Mouse (Mus musculus) pancreas, adult 10 weeks (tissue): ENCODE data around the gene Ubqlnl. TPM values are rescaled to one million over a fixed set of nuclear protein-coding genes. Genes with fewer than 3 reads are reported as not detected.

Experiments used
- polyA plus RNA-seq: library from polyadenylated mRNA; stranded (reverse); fragments of 350-450 nt; fragmentation: Illumina TruSeq; extraction: RNeasy Lipid Tissue Mini Kit (QIAGEN cat#74804); gene quantifications from one replicate; pipeline ENCODE4 v1.2.3, GENCODE M21; 2015; ENCODE audit warnings: low read depth, low replicate concordance; ENCODE audit not compliant: insufficient read depth

Ubqlnl gene
- not detected for polyA plus RNA-seq

GRCm38 (mm10) chr7:104150456-104150855, at the start of gene Ubqlnl:
Gene Ubqlnl (minus strand): TSS chr7:104150556.

GRCm38 (mm10) chr7:104195885-104196284, 45.5 kb upstream of the Ubqlnl start, which contains the start of gene Olfr649:
Gene Olfr649 (minus strand): TSS chr7:104195985.

GRCm38 (mm10) chr7:104183292-104183691, 32.9 kb upstream of the Ubqlnl start, which contains the start of gene Olfr648:
Gene Olfr648 (minus strand): TSS chr7:104183392.

GRCm38 (mm10) chr7:104143179-104143578, 7.2 kb downstream of the Ubqlnl start, which contains the start of gene Ubqln3:
Gene Ubqln3 (minus strand): TSS chr7:104143279.

GRCm38 (mm10) chr7:104137305-104137704, 13.1 kb downstream of the Ubqlnl start, which contains the start of gene Olfr643:
Gene Olfr643 (minus strand): TSS chr7:104137405.

GRCm38 (mm10) chr7:104129726-104130125, 20.6 kb downstream of the Ubqlnl start, which contains the start of gene Ubqln5:
Gene Ubqln5 (minus strand): TSS chr7:104129826.

GRCm38 (mm10) chr7:104104757-104104972, 45.7 kb downstream of the Ubqlnl start, which contains the start of gene Olfr646:
Gene Olfr646 (plus strand): TSS chr7:104104873.

Other genes starting within 250 kb of the Ubqlnl start
- gene Olfr65, start 247.1 kb downstream of the Ubqlnl start, polyA plus RNA-seq, result not detected
- not detected for gene Olfr631, start 221.7 kb downstream of the Ubqlnl start, polyA plus RNA-seq
- gene Olfr632, start 216.2 kb downstream of the Ubqlnl start, polyA plus RNA-seq, result not detected
- not detected for gene Olfr633, start 206.1 kb downstream of the Ubqlnl start, polyA plus RNA-seq
- gene Olfr635, start 179.4 kb downstream of the Ubqlnl start, polyA plus RNA-seq, result not detected
- gene Olfr638, start 151.8 kb downstream of the Ubqlnl start, polyA plus RNA-seq, result not detected
- gene Olfr639, start 133.3 kb downstream of the Ubqlnl start, polyA plus RNA-seq, result not detected
- not detected for gene Olfr640, start 125.0 kb downstream of the Ubqlnl start, polyA plus RNA-seq
- gene Olfr641, start 115.1 kb downstream of the Ubqlnl start, polyA plus RNA-seq, result not detected
- not detected for gene Olfr642, start 97.9 kb downstream of the Ubqlnl start, polyA plus RNA-seq
- not detected for gene 4930516K23Rik, start 89.1 kb downstream of the Ubqlnl start, polyA plus RNA-seq
- gene Olfr644, start 78.7 kb downstream of the Ubqlnl start, polyA plus RNA-seq, result not detected
- not detected for gene Olfr645, start 65.1 kb downstream of the Ubqlnl start, polyA plus RNA-seq
- not detected for gene Olfr646, start 45.7 kb downstream of the Ubqlnl start, polyA plus RNA-seq
- gene Ubqln5, start 20.7 kb downstream of the Ubqlnl start, polyA plus RNA-seq, result not detected
- not detected for gene Olfr643, start 13.2 kb downstream of the Ubqlnl start, polyA plus RNA-seq
- not detected for gene Ubqln3, start 7.3 kb downstream of the Ubqlnl start, polyA plus RNA-seq
- gene Olfm5, start 14.3 kb upstream of the Ubqlnl start, polyA plus RNA-seq, result not detected
- gene Olfr648, start 32.8 kb upstream of the Ubqlnl start, polyA plus RNA-seq, result 0.28 TPM
- gene Olfr649, start 45.4 kb upstream of the Ubqlnl start, polyA plus RNA-seq, result not detected
- gene Trim6, start 68.2 kb upstream of the Ubqlnl start, polyA plus RNA-seq, result not detected
- 2.8 TPM for gene Trim34a, start 93.9 kb upstream of the Ubqlnl start, polyA plus RNA-seq
- 0.42 TPM for gene Trim5, start 137.5 kb upstream of the Ubqlnl start, polyA plus RNA-seq
- gene Trim12a, start 164.9 kb upstream of the Ubqlnl start, polyA plus RNA-seq, result 10.1 TPM
- gene Trim34b, start 178.9 kb upstream of the Ubqlnl start, polyA plus RNA-seq, result not detected
- 2.9 TPM for gene Trim12c, start 202.8 kb upstream of the Ubqlnl start, polyA plus RNA-seq
- not detected for gene Trim30b, start 219.3 kb upstream of the Ubqlnl start, polyA plus RNA-seq